Comparison of ENCODE assay signal across 15 mouse cellular contexts in genomic region chr9:104480683-104481082, GRCm38 (mm10).
DNase-seq lines count a peak whose midpoint lies in the region; ATAC-seq and TF ChIP-seq lines count a peak whose summit lies in the region.
"Had no signal": no experiment of that assay in that cellular context is flagged by ENCODE, and none has a peak within 500 bp of the region (broad histone marks: within the 10 kb centered on the region; RNA-seq: fewer than 3 reads in every experiment).

No protein-coding gene starts in this region.

- TF ChIP-seq EP300 in lung, postnatal 0 days (IDR thresholded peaks at IDR 0.05), result no peak

- TF ChIP-seq CTCF in kidney, adult 2 months (conservative IDR thresholded peaks at IDR 0.05; ENCODE audit: insufficient read depth, insufficient read length, low read depth, low read length), result peak; percentile 31; the same call in 1 of the 2 replicates
- TF ChIP-seq CTCF in lung, postnatal 0 days (IDR thresholded peaks at IDR 0.05), result peak; percentile 52
- TF ChIP-seq CTCF in bone marrow, adult 2 months (IDR thresholded peaks at IDR 0.05; ENCODE audit: control insufficient read depth, insufficient read depth, low read length), result peak; percentile 40; the same call in 1 of the 2 replicates

- H3K4me1 ChIP-seq in kidney, adult 2 months (ENCODE audit: control insufficient read depth, insufficient read depth, low read length), result no peaks in the 10 kb centered on the region; the same call in 1 of the 2 replicates
- H3K4me1 ChIP-seq in lung, postnatal 0 days (ENCODE audit: insufficient read depth, low read depth, low read length), result no peaks in the 10 kb centered on the region
- no peaks in the 10 kb centered on the region for H3K4me1 ChIP-seq in bone marrow, adult 2 months (ENCODE audit: control insufficient read depth, insufficient read depth, low read length)
- H3K4me1 ChIP-seq: neural tube, embryonic 12.5 days; stomach, embryonic 15.5 days had no signal

- no peaks in the 10 kb centered on the region for H3K36me3 ChIP-seq in kidney, adult 2 months (ENCODE audit: control insufficient read depth, insufficient read depth, low read length)
- no peaks in the 10 kb centered on the region for H3K36me3 ChIP-seq in lung, postnatal 0 days (ENCODE audit: insufficient read depth, low read length)
- H3K36me3 ChIP-seq: neural tube, embryonic 12.5 days; stomach, embryonic 15.5 days had no signal

- WGBS in kidney, adult 2 months, result 70% methylated on average over 1 of the region's 1 CpGs
- 100% methylated on average over 1 of the region's 1 CpGs for WGBS in lung, postnatal 0 days
- 88% methylated on average over 1 of the region's 1 CpGs for WGBS in bone marrow, adult 2 months

- H3K27me3 ChIP-seq in kidney, adult 2 months (replicated peaks; ENCODE audit: control insufficient read depth, insufficient read depth, low read length), result no peaks in the 10 kb centered on the region
- H3K27me3 ChIP-seq in lung, postnatal 0 days (replicated peaks; ENCODE audit: insufficient read depth, low read length), result no peaks in the 10 kb centered on the region
- H3K27me3 ChIP-seq: neural tube, embryonic 12.5 days; stomach, embryonic 15.5 days had no signal

- no peak overlapping the region for H3K9ac ChIP-seq in lung, postnatal 0 days (replicated peaks; ENCODE audit: low read depth)
- H3K9ac ChIP-seq: hindbrain, embryonic 14.5 days; neural tube, embryonic 12.5 days; stomach, embryonic 15.5 days had no signal

- no peak for ATAC-seq in lung, postnatal 0 days
- 0 out of 2 replicates have a peak, but pooled peaks have one; percentile 31 for ATAC-seq in megakaryocyte progenitor cell, adult 5-6 weeks (replicated peaks; ENCODE audit: poor library complexity)
- ATAC-seq: forebrain, embryonic 16.5 days had no signal

- H3K27ac ChIP-seq in kidney, adult 2 months (ENCODE audit: insufficient read depth, low read depth, low read length), result no peak overlapping the region
- no peak overlapping the region for H3K27ac ChIP-seq in lung, postnatal 0 days (ENCODE audit: low read length)
- no peak overlapping the region for H3K27ac ChIP-seq in bone marrow, adult 2 months (ENCODE audit: control insufficient read depth, insufficient read depth, low read depth, low read length, poor library complexity)
- H3K27ac ChIP-seq: gastrocnemius, adult 2 months; hindbrain, embryonic 14.5 days; neural tube, embryonic 12.5 days; stomach, embryonic 15.5 days had no signal

- no peak for DNase-seq in kidney, adult 2 months
- no peak for DNase-seq in kidney, adult 11 months
- DNase-seq in lung, postnatal 0 days (ENCODE audit: low spot score), result no peak
- DNase-seq in lung, postnatal 14 days, result no peak
- no peak for DNase-seq in urinary bladder, postnatal 25 days (ENCODE audit: low spot score)
- DNase-seq: cerebellum, postnatal 14 days; gastrocnemius, adult 2 months; left cerebral cortex, postnatal 4 days; thymus, postnatal 36 days had no signal

- H3K9me3 ChIP-seq in lung, postnatal 0 days (ENCODE audit: low read length), result no peaks in the 10 kb centered on the region
- H3K9me3 ChIP-seq: neural tube, embryonic 12.5 days; stomach, embryonic 15.5 days had no signal

- no peak overlapping the region for H3K4me2 ChIP-seq in lung, postnatal 0 days (replicated peaks; ENCODE audit: low read depth, low read length)
- H3K4me2 ChIP-seq: hindbrain, embryonic 14.5 days; neural tube, embryonic 12.5 days; stomach, embryonic 15.5 days had no signal

- no peak for TF ChIP-seq POLR2A in kidney, adult 2 months (IDR thresholded peaks at IDR 0.05; ENCODE audit: low read depth, low read length)
- TF ChIP-seq POLR2A in bone marrow, adult 2 months (IDR thresholded peaks at IDR 0.05; ENCODE audit: borderline replicate concordance, control insufficient read depth, low read depth, low read length), result no peak

- H3K4me3 ChIP-seq in kidney, adult 2 months (ENCODE audit: insufficient read depth, low read depth, low read length), result no peak overlapping the region
- H3K4me3 ChIP-seq in lung, postnatal 0 days (ENCODE audit: low read depth, low read length), result no peak overlapping the region
- H3K4me3 ChIP-seq in bone marrow, adult 2 months (replicated peaks; ENCODE audit: control insufficient read depth, low read depth, low read length), result no peak overlapping the region
- H3K4me3 ChIP-seq: gastrocnemius, adult 2 months; neural tube, embryonic 12.5 days; stomach, embryonic 15.5 days had no signal
